Mouse (Mus musculus): ENCODE measurements around the gene Agap2.

DNA sequence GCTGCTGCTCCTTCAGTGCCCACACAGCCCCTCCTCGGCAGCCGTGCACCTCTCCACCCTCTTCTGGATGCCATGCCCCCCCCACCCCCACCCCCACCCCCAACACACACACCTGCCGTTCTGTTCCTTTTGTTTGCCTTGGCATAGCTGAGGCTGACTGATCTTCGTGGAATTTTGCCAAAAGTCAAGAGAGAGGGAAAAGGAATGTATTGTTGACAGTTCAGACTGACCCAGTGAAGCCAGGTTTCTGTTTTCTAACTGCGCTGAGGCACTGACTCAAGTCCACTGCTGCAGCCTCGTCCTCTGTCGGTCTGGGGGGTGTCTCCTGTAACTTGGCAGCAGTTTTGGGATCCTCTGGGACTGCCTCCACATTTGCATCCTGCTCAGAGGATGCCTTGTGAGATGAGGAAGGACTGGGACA, 19.3 kb downstream of the Agap2 start:
- TF ChIP-seq POLR2A (IDR thresholded peaks at IDR 0.05; ENCODE audit: borderline replicate concordance, extremely low read depth, insufficient read depth, insufficient read length, poor library complexity, severe bottlenecking) (no peak), CTCF (IDR thresholded peaks at IDR 0.05; ENCODE audit: borderline replicate concordance, extremely low read depth, insufficient read depth, insufficient read length) (no peak)

Measured in brain, embryonic 14.5 days (tissue).